Mouse (Mus musculus) lung, adult 2 months (tissue): Measurements from ENCODE around the gene Lrtm2. TPM values are rescaled to one million over a fixed set of nuclear protein-coding genes. Genes with fewer than 3 reads are reported as not detected.

Source experiments
- DNase-seq: peaks from one replicate; pipeline ENCODE4 v3.0.0; 2022
- H3K4me1 ChIP-seq: fragments of 200-500 bp; 2 replicates; pipeline ENCODE4 v1.6.1; 2011; ENCODE audit warnings: low read length; ENCODE audit not compliant: control insufficient read depth, insufficient read depth
- H3K4me3 ChIP-seq: fragments of 200-500 bp; replicated peaks from 2 replicates; pipeline ENCODE3; 2011; ENCODE audit warnings: low read depth, mild to moderate bottlenecking, control low read depth, low read length; ENCODE audit errors: extremely low read depth
- CTCF ChIP-seq: fragments of 200-500 bp; IDR thresholded peaks from 2 replicates; pipeline ENCODE4 v1.5.1; 2011; ENCODE audit warnings: mild to moderate bottlenecking, low read length, control low read depth; ENCODE audit not compliant: insufficient read depth
- POLR2A ChIP-seq: fragments of 200-500 bp; IDR thresholded peaks from 2 replicates; pipeline ENCODE4 v1.6.1; 2011; ENCODE audit warnings: low read depth, mild to moderate bottlenecking, control low read depth, low read length, borderline replicate concordance; ENCODE audit errors: extremely low read depth
- WGBS: fragments of 180-500 bp; shearing (Covaris S2); methylation state at CpG from one replicate; pipeline ENCODE4 v1.1.7; 2018; 5-methylcytosine and 5-hydroxymethylcytosine counted together
- polyA plus RNA-seq: library from polyadenylated mRNA; depleted of rRNA; stranded (reverse); fragments of >200 nt; gene quantifications from 2 replicates; pipeline ENCODE4 v1.2.3, GENCODE M21; 2012

The Lrtm2 gene
- polyA plus RNA-seq, 1 experiment = 11.5 TPM

GRCm38 (mm10) chr6:119338121-119338912 is 7.8 kb upstream of the Lrtm2 start:
- DNase-seq = no peak
- Histone ChIP-seq H3K4me1 (peaks cover 2% of the 10 kb centered on the region; the same call in 1 of the 2 replicates), H3K4me3 (no peak overlapping the region)
- 51% methylated on average over 11 of the region's 11 CpGs for WGBS
- TF ChIP-seq CTCF = no peak

- TF ChIP-seq CTCF = no peak
- TF ChIP-seq POLR2A = no peak
- no peak for DNase-seq
- WGBS = 84% methylated on average over 3 of the region's 3 CpGs
- peaks cover 6% of the 10 kb centered on the region; the same call in 1 of the 2 replicates for H3K4me1 ChIP-seq
- H3K4me3 ChIP-seq = no peak overlapping the region
Measured at GRCm38 (mm10) chr6:119337287-119337686, 6.7 kb upstream of the Lrtm2 start.

GRCm38 (mm10) chr6:119336124-119336523 is 5.6 kb upstream of the Lrtm2 start:
- no peak for TF ChIP-seq CTCF
- H3K4me1 ChIP-seq = peaks cover 4% of the 10 kb centered on the region; the same call in 1 of the 2 replicates
- no peak overlapping the region for H3K4me3 ChIP-seq
- 56% methylated on average over 7 of the region's 7 CpGs for WGBS
- DNase-seq = no peak

- Histone ChIP-seq H3K4me3 (no peak overlapping the region), H3K4me1 (peaks cover 9% of the 10 kb centered on the region; the same call in 1 of the 2 replicates)
- TF ChIP-seq POLR2A (no peak), CTCF (no peak)
- WGBS = 42% methylated on average over 3 of the region's 3 CpGs
- no peak for DNase-seq
Measured at GRCm38 (mm10) chr6:119333831-119334230, 3.3 kb upstream of the Lrtm2 start.

GRCm38 (mm10) chr6:119333202-119333601 is 2.6 kb upstream of the Lrtm2 start:
- H3K4me3 ChIP-seq = no peak overlapping the region
- DNase-seq = peak; percentile 45
- H3K4me1 ChIP-seq = peaks cover 9% of the 10 kb centered on the region; the same call in 1 of the 2 replicates
- TF ChIP-seq POLR2A (no peak), CTCF (no peak)
- whole genome bisulfite sequencing = 11% methylated on average over 3 of the region's 3 CpGs

GRCm38 (mm10) chr6:119332111-119332510 is 1.5 kb upstream of the Lrtm2 start:
- WGBS = 28% methylated on average over 1 of the region's 1 CpGs
- no peak for DNase-seq

GRCm38 (mm10) chr6:119329936-119330335 is 630 bp downstream of the Lrtm2 start:
- peaks cover 9% of the 10 kb centered on the region; the same call in 1 of the 2 replicates for H3K4me1 ChIP-seq
- WGBS = 22% methylated on average over 6 of the region's 6 CpGs
- no peak for DNase-seq
- H3K4me3 ChIP-seq = no peak overlapping the region
- TF ChIP-seq CTCF = no peak
- TF ChIP-seq POLR2A = no peak

More at GRCm38 (mm10) chr6:119332111-119332510, 1.5 kb upstream of the Lrtm2 start:
- no peak overlapping the region for H3K4me3 ChIP-seq
- no peak for TF ChIP-seq POLR2A
- TF ChIP-seq CTCF = no peak
- peaks cover 9% of the 10 kb centered on the region; the same call in 1 of the 2 replicates for H3K4me1 ChIP-seq

- H3K4me3 ChIP-seq = no peak overlapping the region
- TF ChIP-seq CTCF (no peak), POLR2A (peak; percentile 37; the same call in 1 of the 2 replicates)
- no peak for DNase-seq
- H3K4me1 ChIP-seq = peaks cover 9% of the 10 kb centered on the region; the same call in 1 of the 2 replicates
- 7% methylated on average over 8 of the region's 8 CpGs for WGBS
Measured at GRCm38 (mm10) chr6:119329215-119329714, 1.3 kb downstream of the Lrtm2 start.

- TF ChIP-seq POLR2A (no peak), CTCF (no peak)
- H3K4me3 ChIP-seq = peak overlapping the region; percentile 26
- WGBS = 12% methylated on average over 11 of the region's 11 CpGs
- no peak for DNase-seq
- H3K4me1 ChIP-seq = peaks cover 9% of the 10 kb centered on the region; the same call in 1 of the 2 replicates
Measured at GRCm38 (mm10) chr6:119328521-119329115, 1.9 kb downstream of the Lrtm2 start.

GRCm38 (mm10) chr6:119326541-119326940 is 4.0 kb downstream of the Lrtm2 start:
- Histone ChIP-seq H3K4me3 (no peak overlapping the region), H3K4me1 (peaks cover 5% of the 10 kb centered on the region; the same call in 1 of the 2 replicates)
- no peak for DNase-seq
- 28% methylated on average over 7 of the region's 7 CpGs for WGBS
- TF ChIP-seq POLR2A (no peak), CTCF (no peak)
